Mouse (Mus musculus): Measurements from ENCODE around the gene Mov10l1. TPM values are rescaled to one million over a fixed set of nuclear protein-coding genes. Genes with fewer than 3 reads are reported as not detected.

The Mov10l1 gene
- polyA plus RNA-seq, 1 experiment from 2014 or later, result not detected

DNA sequence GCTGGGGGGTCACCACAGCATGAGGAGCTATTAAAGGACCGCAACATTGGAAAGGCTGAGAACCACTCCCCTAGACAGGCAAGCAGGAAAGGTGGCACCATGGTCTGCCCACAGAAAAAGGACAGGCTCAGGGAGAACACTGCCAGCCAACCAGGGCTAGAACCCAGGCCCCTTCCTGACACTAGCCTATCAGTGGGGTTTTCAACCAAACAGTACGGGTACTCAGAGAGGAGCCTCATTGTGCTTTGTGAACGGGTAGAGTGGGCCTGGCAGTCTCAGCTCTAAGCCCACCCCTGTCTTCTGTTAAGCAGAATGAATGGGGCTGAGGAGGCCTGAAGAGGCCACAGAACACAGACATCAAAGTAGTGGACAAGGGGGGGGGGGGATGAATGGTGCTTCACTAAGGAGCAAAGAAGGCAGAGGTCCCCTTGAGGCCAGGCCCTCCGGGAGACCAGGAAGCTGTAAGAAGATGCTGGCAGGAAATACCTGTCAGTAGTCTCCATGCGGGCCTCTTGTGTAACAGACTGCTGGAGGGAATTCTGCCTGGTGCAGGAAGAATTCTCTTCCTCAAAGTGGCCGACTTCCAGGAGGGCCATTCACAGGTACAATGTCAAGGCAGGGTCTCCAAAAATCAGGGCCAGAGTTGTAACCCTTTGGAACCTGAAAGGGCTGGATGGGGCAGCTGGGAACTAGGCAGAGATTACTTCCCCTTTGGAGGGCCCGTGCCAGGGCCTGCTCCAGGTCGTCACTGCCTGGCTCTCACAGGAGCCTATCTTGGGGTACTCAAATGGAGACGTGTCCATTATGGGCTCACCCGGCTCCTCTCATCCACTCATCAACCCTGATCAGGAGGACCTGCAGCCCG lies 92.1 kb downstream of the Mov10l1 start, which contains the start of gene Trabd:
TSS of gene Trabd (plus strand) at position 512 of the 865 bp plus-strand sequence.
- Histone ChIP-seq H3K27ac (ENCODE audit: low read depth) (peak within 1 kb of the TSS; percentile 76), H3K4me2 (ENCODE audit: low read length) (peak within 1 kb of the TSS; percentile 87), H3K27me3 (replicated peaks; ENCODE audit: control insufficient read depth, insufficient read depth, low read length) (no peaks in the 10 kb centered on the region), H3K36me3 (ENCODE audit: control insufficient read depth, insufficient read depth, low read length) (0 out of 2 replicates have a peak, but pooled peaks cover 6% of the 10 kb centered on the region), H3K4me3 (ENCODE audit: low read depth, low read length) (peak within 1 kb of the TSS; percentile 73), H3K9ac (ENCODE audit: low read length) (peak within 1 kb of the TSS; percentile 80), H3K4me1 (replicated peaks; ENCODE audit: control insufficient read depth, insufficient read depth, low read length) (peaks cover 34% of the 10 kb centered on the region), H3K9me3 (ENCODE audit: control insufficient read depth, low read length) (no peaks in the 10 kb centered on the region)
- WGBS, result 20% methylated on average over 11 of the region's 11 CpGs
- DNase-seq (ENCODE audit: low spot score) (no peak), ATAC-seq (replicated peaks; ENCODE audit: low FRiP score, low TSS enrichment, low read depth) (no peak)

DNA sequence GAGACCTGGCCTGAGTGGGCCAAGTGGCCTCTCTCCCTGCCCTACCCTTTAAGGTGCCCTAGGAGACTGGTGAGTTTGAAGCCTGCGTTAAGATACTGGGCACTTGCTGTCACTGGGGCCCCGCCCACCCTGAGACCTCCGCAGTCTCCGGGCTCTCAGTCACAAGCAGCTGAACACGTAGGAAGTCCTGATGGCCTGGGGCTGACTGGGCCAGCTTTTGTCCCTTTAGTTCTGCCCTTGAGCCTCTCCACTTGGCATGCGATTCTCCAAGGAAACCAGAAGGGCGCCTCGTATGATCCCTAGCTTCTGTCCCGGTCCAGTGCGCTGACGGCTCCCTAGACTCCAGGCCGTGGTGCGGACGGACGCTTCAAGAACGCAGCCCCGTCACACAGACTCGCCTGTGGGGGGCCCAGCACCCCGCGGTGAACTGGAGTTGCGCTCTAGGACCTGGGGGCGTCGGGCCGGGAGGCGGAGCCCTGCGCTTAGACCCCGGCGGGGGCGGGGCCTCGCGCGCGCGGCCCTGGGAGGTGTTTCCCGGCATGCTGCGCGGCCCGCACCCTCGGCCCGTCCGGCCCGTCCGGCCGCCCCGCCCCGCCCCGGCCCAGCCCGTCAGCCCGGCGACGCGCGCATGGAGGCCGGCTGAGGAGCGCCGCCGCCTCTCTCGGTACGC lies 92.9 kb downstream of the Mov10l1 start:
- peak overlapping the region; percentile 76 for H3K27ac ChIP-seq (ENCODE audit: low read depth)
- ATAC-seq (replicated peaks; ENCODE audit: low FRiP score, low TSS enrichment, low read depth), result peak; percentile 92

DNA sequence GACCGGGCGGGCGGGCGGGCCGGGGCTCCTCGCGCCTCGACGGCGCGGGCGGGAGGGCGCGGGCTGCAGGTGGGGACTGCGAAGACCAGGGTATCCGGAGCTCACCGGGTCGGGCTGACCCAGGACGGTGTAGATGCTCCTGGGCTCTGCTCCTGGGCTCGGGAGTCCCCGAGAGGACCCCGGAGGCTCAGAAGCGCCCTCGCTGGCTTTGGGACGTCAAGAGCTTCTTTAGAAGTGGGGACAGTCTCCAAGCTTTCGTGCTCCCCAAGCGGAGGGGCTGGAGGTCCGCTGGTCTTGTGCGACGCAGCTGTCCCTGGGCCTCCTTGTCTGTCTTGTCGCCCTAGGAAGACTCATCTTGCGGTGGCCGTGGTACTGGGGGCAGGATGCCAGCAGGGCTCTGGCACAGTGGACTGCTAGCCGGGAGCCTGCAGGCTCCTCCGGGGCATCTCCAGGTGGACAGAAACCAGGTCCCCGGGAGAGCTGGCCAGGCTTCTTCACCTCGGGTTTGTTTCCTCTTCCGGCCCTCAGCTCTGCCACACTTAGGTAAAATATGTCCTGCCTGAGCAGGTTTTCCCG lies 93.5 kb downstream of the Mov10l1 start:
- under 1% methylated on average over 21 of the region's 39 CpGs for WGBS
- peak; percentile 66; the same call in 1 of the 2 replicates for ATAC-seq (replicated peaks; ENCODE audit: low FRiP score, low TSS enrichment, low read depth)

More for the DNA sequence above, 92.9 kb downstream of the Mov10l1 start:
- no peaks in the 10 kb centered on the region for H3K9me3 ChIP-seq (ENCODE audit: control insufficient read depth, low read length)
- DNase-seq (ENCODE audit: low spot score), result peak; percentile 94
- peaks cover 34% of the 10 kb centered on the region for H3K4me1 ChIP-seq (replicated peaks; ENCODE audit: control insufficient read depth, insufficient read depth, low read length)
- H3K4me2 ChIP-seq (ENCODE audit: low read length), result peak overlapping the region; percentile 87
- H3K9ac ChIP-seq (ENCODE audit: low read length), result peak overlapping the region; percentile 80
- peaks cover 6% of the 10 kb centered on the region; the same call in 1 of the 2 replicates for H3K36me3 ChIP-seq (ENCODE audit: control insufficient read depth, insufficient read depth, low read length)
- WGBS, result 0% methylated on average over 53 of the region's 59 CpGs
- H3K27me3 ChIP-seq (replicated peaks; ENCODE audit: control insufficient read depth, insufficient read depth, low read length), result no peaks in the 10 kb centered on the region
- H3K4me3 ChIP-seq (ENCODE audit: low read depth, low read length), result peak overlapping the region; percentile 73

DNA sequence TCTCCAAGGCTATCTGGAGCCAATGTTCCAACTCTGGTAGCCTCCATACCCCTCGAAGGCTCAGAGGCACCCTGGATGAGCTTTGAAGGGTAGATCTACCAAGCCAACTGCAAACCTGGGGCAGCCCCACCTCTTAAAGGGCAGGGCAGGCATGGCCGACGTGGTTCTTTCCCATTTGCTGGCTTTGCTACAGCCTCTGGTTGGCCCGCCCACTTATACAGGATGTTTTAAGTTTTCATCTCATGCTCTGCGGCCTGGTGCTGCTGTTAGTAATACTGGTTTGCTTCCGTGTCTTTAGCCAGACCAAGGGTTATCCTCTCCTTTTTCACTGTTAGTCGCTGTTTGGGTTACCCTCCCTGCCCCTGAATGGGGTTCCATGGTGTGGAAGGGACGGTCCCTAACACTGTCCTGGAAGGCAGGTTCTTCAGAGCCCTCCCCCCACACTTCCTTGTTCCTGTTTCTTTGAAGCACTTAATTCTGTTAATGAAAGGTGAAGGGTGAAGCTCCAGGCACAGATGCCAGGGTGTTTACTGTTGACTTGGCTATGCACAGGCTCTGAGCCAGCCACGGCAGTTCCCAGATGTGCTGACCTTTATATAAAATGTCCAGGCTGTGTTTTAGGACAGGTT lies 95.6 kb downstream of the Mov10l1 start:
- Histone ChIP-seq H3K4me3 (ENCODE audit: low read depth, low read length) (no peak overlapping the region; the same call in 1 of the 2 replicates), H3K4me1 (replicated peaks; ENCODE audit: control insufficient read depth, insufficient read depth, low read length) (peaks cover 34% of the 10 kb centered on the region), H3K9me3 (ENCODE audit: control insufficient read depth, low read length) (no peaks in the 10 kb centered on the region), H3K36me3 (ENCODE audit: control insufficient read depth, insufficient read depth, low read length) (peaks cover 23% of the 10 kb centered on the region), H3K9ac (ENCODE audit: low read length) (no peak overlapping the region), H3K4me2 (ENCODE audit: low read length) (peak overlapping the region; percentile 87; the same call in 1 of the 2 replicates), H3K27ac (ENCODE audit: low read depth) (no peak overlapping the region), H3K27me3 (replicated peaks; ENCODE audit: control insufficient read depth, insufficient read depth, low read length) (no peaks in the 10 kb centered on the region)
- WGBS, result 57% methylated on average over 9 of the region's 9 CpGs
- ATAC-seq (replicated peaks; ENCODE audit: low FRiP score, low TSS enrichment, low read depth) (no peak), DNase-seq (ENCODE audit: low spot score) (no peak)

More for the DNA sequence above, 93.5 kb downstream of the Mov10l1 start:
- Histone ChIP-seq H3K9me3 (ENCODE audit: control insufficient read depth, low read length) (no peaks in the 10 kb centered on the region), H3K27me3 (replicated peaks; ENCODE audit: control insufficient read depth, insufficient read depth, low read length) (no peaks in the 10 kb centered on the region), H3K36me3 (ENCODE audit: control insufficient read depth, insufficient read depth, low read length) (peaks cover 6% of the 10 kb centered on the region; the same call in 1 of the 2 replicates), H3K4me1 (replicated peaks; ENCODE audit: control insufficient read depth, insufficient read depth, low read length) (peaks cover 34% of the 10 kb centered on the region), H3K4me3 (ENCODE audit: low read depth, low read length) (peak overlapping the region; percentile 73), H3K27ac (ENCODE audit: low read depth) (peak overlapping the region; percentile 76), H3K9ac (ENCODE audit: low read length) (peak overlapping the region; percentile 80), H3K4me2 (ENCODE audit: low read length) (peak overlapping the region; percentile 87)
- DNase-seq (ENCODE audit: low spot score), result peak; percentile 81

DNA sequence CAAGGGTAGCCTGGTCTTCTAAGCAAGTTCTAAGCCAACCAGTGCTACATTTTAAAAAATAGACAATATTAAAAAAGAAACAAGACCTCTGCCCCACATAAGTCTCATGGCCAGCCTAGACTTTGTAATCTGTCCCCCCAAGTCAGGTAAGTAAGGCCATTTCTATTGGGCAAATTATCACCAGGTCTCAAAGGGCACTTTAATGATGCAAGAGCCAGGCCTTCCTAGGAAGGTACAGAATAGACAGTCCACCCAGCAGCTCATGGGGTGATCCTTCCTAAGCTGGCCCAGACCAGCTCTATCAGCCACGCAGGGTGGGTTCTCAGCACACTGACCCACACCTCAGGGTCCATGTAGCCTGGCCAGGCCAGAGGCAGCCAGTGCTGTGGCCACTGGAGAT lies 101.2 kb downstream of the Mov10l1 start:
- no peak overlapping the region for H3K4me3 ChIP-seq (ENCODE audit: low read depth, low read length)
- WGBS, result 96% methylated on average over 1 of the region's 1 CpGs
- no peak for ATAC-seq (replicated peaks; ENCODE audit: low FRiP score, low TSS enrichment, low read depth)
- H3K9ac ChIP-seq (ENCODE audit: low read length), result no peak overlapping the region
- H3K4me2 ChIP-seq (ENCODE audit: low read length), result no peak overlapping the region
- H3K9me3 ChIP-seq (ENCODE audit: control insufficient read depth, low read length), result no peaks in the 10 kb centered on the region
- DNase-seq (ENCODE audit: low spot score), result no peak
- H3K4me1 ChIP-seq (replicated peaks; ENCODE audit: control insufficient read depth, insufficient read depth, low read length), result peaks cover 6% of the 10 kb centered on the region; the same call in 1 of the 2 replicates
- H3K27ac ChIP-seq (ENCODE audit: low read depth), result no peak overlapping the region
- no peaks in the 10 kb centered on the region for H3K27me3 ChIP-seq (replicated peaks; ENCODE audit: control insufficient read depth, insufficient read depth, low read length)
- peaks cover 61% of the 10 kb centered on the region for H3K36me3 ChIP-seq (ENCODE audit: control insufficient read depth, insufficient read depth, low read length)

DNA sequence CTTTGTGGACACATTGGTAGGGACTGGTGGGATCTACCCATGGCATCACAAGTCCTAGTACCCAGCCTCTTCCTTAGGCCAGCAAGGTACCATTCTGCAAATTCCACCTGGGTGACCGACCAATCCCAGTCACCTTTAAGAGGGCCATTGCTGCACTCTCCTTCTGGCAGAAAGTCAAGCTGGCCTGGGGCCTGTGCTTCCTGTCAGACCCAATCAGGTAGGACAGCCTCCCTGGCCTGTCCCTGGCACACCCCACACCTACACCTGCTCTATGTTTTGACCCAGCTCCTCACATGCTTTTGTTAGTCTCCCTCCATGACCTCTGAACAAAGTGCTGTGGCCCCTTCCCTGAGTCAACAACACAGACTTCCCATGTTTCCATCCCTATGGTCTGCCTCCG lies 102.1 kb downstream of the Mov10l1 start:
- WGBS, result 92% methylated on average over 2 of the region's 2 CpGs
- Histone ChIP-seq H3K27ac (ENCODE audit: low read depth) (no peak overlapping the region), H3K4me2 (ENCODE audit: low read length) (no peak overlapping the region), H3K9me3 (ENCODE audit: control insufficient read depth, low read length) (no peaks in the 10 kb centered on the region), H3K27me3 (replicated peaks; ENCODE audit: control insufficient read depth, insufficient read depth, low read length) (no peaks in the 10 kb centered on the region), H3K4me3 (ENCODE audit: low read depth, low read length) (no peak overlapping the region), H3K9ac (ENCODE audit: low read length) (no peak overlapping the region), H3K36me3 (ENCODE audit: control insufficient read depth, insufficient read depth, low read length) (peaks cover 55% of the 10 kb centered on the region), H3K4me1 (replicated peaks; ENCODE audit: control insufficient read depth, insufficient read depth, low read length) (peaks cover 7% of the 10 kb centered on the region; the same call in 1 of the 2 replicates)
- ATAC-seq (replicated peaks; ENCODE audit: low FRiP score, low TSS enrichment, low read depth) (no peak), DNase-seq (ENCODE audit: low spot score) (no peak)

DNA sequence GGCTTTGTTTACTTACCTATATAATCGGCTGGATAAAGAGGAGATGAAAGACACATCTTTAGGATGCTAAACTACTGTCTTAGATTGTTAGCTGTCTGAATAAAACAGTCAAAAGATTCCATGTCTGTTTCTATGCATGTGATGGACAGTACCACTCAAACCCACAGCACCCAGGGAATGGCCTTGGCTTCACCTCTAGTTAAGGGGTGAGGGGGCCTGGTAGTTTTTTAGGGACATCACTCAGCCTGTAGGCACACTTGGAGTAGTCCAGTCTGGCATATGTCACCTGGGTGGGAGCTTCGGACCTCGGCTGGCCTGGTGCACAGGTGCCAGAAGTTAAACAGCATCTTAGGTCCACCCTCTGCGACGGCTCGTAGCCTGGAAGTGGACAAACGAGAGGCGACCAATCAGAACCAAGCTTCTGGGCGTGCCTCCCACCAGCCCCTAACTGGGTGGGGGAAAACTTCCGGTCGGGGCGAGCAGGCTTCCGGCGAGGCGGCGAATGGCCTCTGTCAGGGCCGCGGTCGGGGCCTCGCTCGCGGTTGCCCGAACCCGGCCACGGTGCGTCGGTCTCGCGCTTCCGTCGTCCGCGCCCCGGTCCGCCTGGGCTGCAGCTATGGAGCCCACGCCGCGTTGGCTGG lies 106.0 kb downstream of the Mov10l1 start, which contains the start of gene Selenoo:
TSS of gene Selenoo (plus strand) at position 478 of the 641 bp plus-strand sequence.
- no peaks in the 10 kb centered on the region for H3K9me3 ChIP-seq (ENCODE audit: control insufficient read depth, low read length)
- H3K27me3 ChIP-seq (replicated peaks; ENCODE audit: control insufficient read depth, insufficient read depth, low read length), result no peaks in the 10 kb centered on the region
- peak; percentile 90 for DNase-seq (ENCODE audit: low spot score)
- ATAC-seq (replicated peaks; ENCODE audit: low FRiP score, low TSS enrichment, low read depth), result peak; percentile 93
- peaks cover 9% of the 10 kb centered on the region; the same call in 1 of the 2 replicates for H3K4me1 ChIP-seq (replicated peaks; ENCODE audit: control insufficient read depth, insufficient read depth, low read length)
- peak within 1 kb of the TSS; percentile 66 for H3K27ac ChIP-seq (ENCODE audit: low read depth)
- H3K4me2 ChIP-seq (ENCODE audit: low read length), result peak within 1 kb of the TSS; percentile 94
- peaks cover 51% of the 10 kb centered on the region for H3K36me3 ChIP-seq (ENCODE audit: control insufficient read depth, insufficient read depth, low read length)
- peak within 1 kb of the TSS; percentile 84 for H3K9ac ChIP-seq (ENCODE audit: low read length)
- 1% methylated on average over 38 of the region's 38 CpGs for WGBS
- H3K4me3 ChIP-seq (ENCODE audit: low read depth, low read length), result peak within 1 kb of the TSS; percentile 97

Data from intestine, embryonic 14.5 days (tissue).